Mouse (Mus musculus): ENCODE results near the gene Ergic2. TPM values are rescaled to one million over a fixed set of nuclear protein-coding genes. Genes with fewer than 3 reads are reported as not detected.

The Ergic2 gene
- polyA plus RNA-seq, 1 experiment: 40.3 TPM

DNA sequence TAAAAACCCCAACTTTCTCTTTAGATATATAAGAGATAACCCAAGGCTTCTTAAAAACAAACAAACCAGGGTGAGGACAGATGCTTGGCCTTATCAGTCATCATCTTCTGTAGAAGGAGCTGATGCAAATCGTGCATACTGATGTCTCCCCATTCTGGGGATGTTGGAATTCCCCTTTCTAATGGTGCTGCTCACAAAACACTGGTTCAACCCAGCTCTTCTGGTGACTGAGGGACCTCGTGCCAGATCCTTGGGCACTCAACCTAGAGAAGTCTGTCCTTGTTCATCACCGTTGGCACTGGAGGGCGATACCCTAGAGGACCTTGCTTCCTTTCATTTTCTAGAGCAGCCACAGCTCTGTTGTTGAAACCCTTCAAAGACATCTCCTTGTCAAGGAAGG, 4.6 kb upstream of the Ergic2 start:
- Histone ChIP-seq H3K4me3 (no peak overlapping the region), H3K4me2 (ENCODE audit: low read depth) (no peak overlapping the region), H3K79me2 (ENCODE audit: control insufficient read depth, insufficient read depth) (peaks cover 10% of the 10 kb centered on the region), H3K27me3 (ENCODE audit: control insufficient read depth, insufficient read depth, insufficient read length) (no peaks in the 10 kb centered on the region), H3K36me3 (ENCODE audit: control insufficient read depth, insufficient read depth) (no peaks in the 10 kb centered on the region), H3ac (ENCODE audit: control insufficient read depth, insufficient read length) (no peak overlapping the region)
- no peak for TF ChIP-seq MYOD1 (IDR thresholded peaks at IDR 0.05; ENCODE audit: control insufficient read depth in 1 of 3, insufficient read length in 2 of 3, low read depth in 2 of 3)
- TF ChIP-seq USF1 (IDR thresholded peaks at IDR 0.05; ENCODE audit: low read depth): no peak
- no peak for TF ChIP-seq POLR2AphosphoS2 (IDR thresholded peaks at IDR 0.05; ENCODE audit: insufficient read length, low read depth)
- TF ChIP-seq E2F4 (IDR thresholded peaks at IDR 0.05; ENCODE audit: insufficient read depth): no peak
- no peak for TF ChIP-seq POLR2A (IDR thresholded peaks at IDR 0.05; ENCODE audit: insufficient read length, low read depth)
- TF ChIP-seq CEBPB (IDR thresholded peaks at IDR 0.05; ENCODE audit: insufficient read depth, poor library complexity, severe bottlenecking): no peak
- no peak for TF ChIP-seq TCF12 (IDR thresholded peaks at IDR 0.05; ENCODE audit: insufficient read depth, poor library complexity, severe bottlenecking)
- TF ChIP-seq MYOG (IDR thresholded peaks at IDR 0.05; ENCODE audit: control insufficient read depth in 1 of 3, insufficient read depth in 1 of 3, insufficient read length in 2 of 3, low read depth in 2 of 3): no peak
- no peak for TF ChIP-seq SRF (IDR thresholded peaks at IDR 0.05; ENCODE audit: control insufficient read depth, insufficient read length, low read depth)
- no peak for TF ChIP-seq REST (IDR thresholded peaks at IDR 0.05; ENCODE audit: insufficient read depth, insufficient read length)
- TF ChIP-seq MAX (IDR thresholded peaks at IDR 0.05; ENCODE audit: low read depth): no peak
- no peak for TF ChIP-seq TCF3 (IDR thresholded peaks at IDR 0.05; ENCODE audit: insufficient read length, low read depth)

DNA sequence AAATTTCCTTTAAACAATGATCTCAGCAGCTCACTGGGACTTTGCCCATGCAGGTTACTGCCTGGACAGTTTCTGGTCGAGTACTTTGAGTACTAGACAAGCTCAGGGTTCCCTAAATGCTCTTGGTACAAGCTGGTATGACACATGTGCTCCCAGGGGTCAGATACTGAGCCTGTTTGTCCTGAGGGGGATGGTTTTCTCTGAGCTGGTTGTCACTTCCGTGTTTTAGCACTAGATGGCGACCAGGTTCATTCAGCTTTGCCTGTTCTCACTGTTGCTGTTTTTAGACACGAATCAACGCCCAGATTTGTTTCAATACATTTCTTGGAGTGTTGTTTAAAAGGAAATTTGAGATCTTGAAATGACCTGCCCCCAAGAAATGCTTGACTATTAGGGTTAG, 2.6 kb upstream of the Ergic2 start:
- no peak for TF ChIP-seq USF1 (IDR thresholded peaks at IDR 0.05; ENCODE audit: low read depth)
- TF ChIP-seq SRF (IDR thresholded peaks at IDR 0.05; ENCODE audit: control insufficient read depth, insufficient read length, low read depth): no peak
- TF ChIP-seq REST (IDR thresholded peaks at IDR 0.05; ENCODE audit: insufficient read depth, insufficient read length): no peak
- TF ChIP-seq E2F4 (IDR thresholded peaks at IDR 0.05; ENCODE audit: insufficient read depth): no peak
- TF ChIP-seq CEBPB (IDR thresholded peaks at IDR 0.05; ENCODE audit: insufficient read depth, poor library complexity, severe bottlenecking): no peak
- no peak for TF ChIP-seq POLR2A (IDR thresholded peaks at IDR 0.05; ENCODE audit: insufficient read length, low read depth)
- TF ChIP-seq MYOD1 (IDR thresholded peaks at IDR 0.05; ENCODE audit: control insufficient read depth in 1 of 3, insufficient read length in 2 of 3, low read depth in 2 of 3): no peak
- no peak for TF ChIP-seq TCF12 (IDR thresholded peaks at IDR 0.05; ENCODE audit: insufficient read depth, poor library complexity, severe bottlenecking)
- no peak for TF ChIP-seq MYOG (IDR thresholded peaks at IDR 0.05; ENCODE audit: control insufficient read depth in 1 of 3, insufficient read depth in 1 of 3, insufficient read length in 2 of 3, low read depth in 2 of 3)
- no peak for TF ChIP-seq TCF3 (IDR thresholded peaks at IDR 0.05; ENCODE audit: insufficient read length, low read depth)
- TF ChIP-seq POLR2AphosphoS2 (IDR thresholded peaks at IDR 0.05; ENCODE audit: insufficient read length, low read depth): no peak
- no peak for TF ChIP-seq MAX (IDR thresholded peaks at IDR 0.05; ENCODE audit: low read depth)
- H3K79me2 ChIP-seq (ENCODE audit: control insufficient read depth, insufficient read depth): peaks cover 28% of the 10 kb centered on the region
- no peak overlapping the region for H3K4me3 ChIP-seq
- H3K4me2 ChIP-seq (ENCODE audit: low read depth): peak overlapping the region; percentile 34
- no peak overlapping the region for H3ac ChIP-seq (ENCODE audit: control insufficient read depth, insufficient read length)
- H3K36me3 ChIP-seq (ENCODE audit: control insufficient read depth, insufficient read depth): no peaks in the 10 kb centered on the region
- H3K27me3 ChIP-seq (ENCODE audit: control insufficient read depth, insufficient read depth, insufficient read length): no peaks in the 10 kb centered on the region

DNA sequence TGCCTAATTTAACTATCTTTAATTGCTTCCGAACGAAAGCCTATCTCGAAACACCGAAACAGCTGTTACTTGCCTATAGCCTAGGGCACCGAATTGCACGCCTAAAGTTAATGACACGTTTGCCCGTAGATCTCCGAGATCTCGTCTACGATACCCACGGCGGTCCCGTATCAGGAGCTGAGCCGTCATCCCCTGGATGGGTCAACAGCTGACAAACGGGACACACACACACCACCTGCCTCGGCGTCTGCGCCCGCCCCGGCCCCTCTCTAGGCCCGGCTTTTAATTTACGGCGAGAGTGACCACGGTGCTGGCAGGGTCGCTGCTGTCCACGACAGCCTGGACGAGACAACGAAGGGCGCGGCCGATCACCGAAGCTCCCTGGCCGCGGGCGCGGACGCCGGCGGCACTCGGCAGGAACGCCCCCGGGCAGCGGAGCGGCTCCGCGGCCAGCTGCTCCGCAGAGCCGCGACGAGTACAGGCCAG, 740 bp downstream of the Ergic2 start:
- peaks cover 5% of the 10 kb centered on the region for H3K36me3 ChIP-seq (ENCODE audit: control insufficient read depth, insufficient read depth)

DNA sequence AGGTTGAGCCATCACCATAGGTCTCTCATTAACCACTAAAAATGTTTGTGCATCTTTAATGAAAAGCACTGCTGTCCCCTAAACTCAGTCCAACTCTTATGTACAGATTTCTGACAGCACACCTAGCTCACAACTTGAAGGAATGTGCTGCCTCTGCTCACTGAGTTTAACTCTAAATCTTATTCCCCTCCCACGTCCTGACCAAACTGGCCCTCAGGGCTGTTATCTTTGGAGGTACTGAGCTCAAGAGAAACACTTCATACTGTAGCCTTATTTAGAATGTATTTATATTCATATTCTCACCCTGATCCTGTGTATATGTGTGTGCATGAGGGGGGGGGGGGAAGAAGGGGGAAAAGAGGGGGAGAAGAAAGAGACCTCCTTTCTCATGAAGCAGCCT, 4.7 kb downstream of the Ergic2 start:
- Histone ChIP-seq H3K4me3 (no peak overlapping the region), H3K36me3 (ENCODE audit: control insufficient read depth, insufficient read depth) (peaks cover 25% of the 10 kb centered on the region), H3K4me2 (ENCODE audit: low read depth) (no peak overlapping the region), H3K79me2 (ENCODE audit: control insufficient read depth, insufficient read depth) (peaks cover 65% of the 10 kb centered on the region), H3K27me3 (ENCODE audit: control insufficient read depth, insufficient read depth, insufficient read length) (no peaks in the 10 kb centered on the region), H3ac (ENCODE audit: control insufficient read depth, insufficient read length) (no peak overlapping the region)
- no peak for TF ChIP-seq POLR2AphosphoS2 (IDR thresholded peaks at IDR 0.05; ENCODE audit: insufficient read length, low read depth)
- no peak for TF ChIP-seq MYOG (IDR thresholded peaks at IDR 0.05; ENCODE audit: control insufficient read depth in 1 of 3, insufficient read depth in 1 of 3, insufficient read length in 2 of 3, low read depth in 2 of 3)
- TF ChIP-seq REST (IDR thresholded peaks at IDR 0.05; ENCODE audit: insufficient read depth, insufficient read length): no peak
- no peak for TF ChIP-seq E2F4 (IDR thresholded peaks at IDR 0.05; ENCODE audit: insufficient read depth)
- TF ChIP-seq USF1 (IDR thresholded peaks at IDR 0.05; ENCODE audit: low read depth): no peak
- no peak for TF ChIP-seq MYOD1 (IDR thresholded peaks at IDR 0.05; ENCODE audit: control insufficient read depth in 1 of 3, insufficient read length in 2 of 3, low read depth in 2 of 3)
- no peak for TF ChIP-seq TCF3 (IDR thresholded peaks at IDR 0.05; ENCODE audit: insufficient read length, low read depth)
- TF ChIP-seq MAX (IDR thresholded peaks at IDR 0.05; ENCODE audit: low read depth): no peak
- TF ChIP-seq POLR2A (IDR thresholded peaks at IDR 0.05; ENCODE audit: insufficient read length, low read depth): no peak
- no peak for TF ChIP-seq TCF12 (IDR thresholded peaks at IDR 0.05; ENCODE audit: insufficient read depth, poor library complexity, severe bottlenecking)

More for the DNA sequence above, 740 bp downstream of the Ergic2 start:
- H3K4me3 ChIP-seq: peak overlapping the region; percentile 79
- H3K4me2 ChIP-seq (ENCODE audit: low read depth): peak overlapping the region; percentile 97
- H3K79me2 ChIP-seq (ENCODE audit: control insufficient read depth, insufficient read depth): peaks cover 61% of the 10 kb centered on the region
- H3K27me3 ChIP-seq (ENCODE audit: control insufficient read depth, insufficient read depth, insufficient read length): no peaks in the 10 kb centered on the region
- H3ac ChIP-seq (ENCODE audit: control insufficient read depth, insufficient read length): peak overlapping the region; percentile 77
- TF ChIP-seq MYOG (IDR thresholded peaks at IDR 0.05; ENCODE audit: control insufficient read depth in 1 of 3, insufficient read depth in 1 of 3, insufficient read length in 2 of 3, low read depth in 2 of 3) (peak in 1 of 3 experiments; percentile 22), POLR2A (IDR thresholded peaks at IDR 0.05; ENCODE audit: insufficient read length, low read depth) (no peak)

DNA sequence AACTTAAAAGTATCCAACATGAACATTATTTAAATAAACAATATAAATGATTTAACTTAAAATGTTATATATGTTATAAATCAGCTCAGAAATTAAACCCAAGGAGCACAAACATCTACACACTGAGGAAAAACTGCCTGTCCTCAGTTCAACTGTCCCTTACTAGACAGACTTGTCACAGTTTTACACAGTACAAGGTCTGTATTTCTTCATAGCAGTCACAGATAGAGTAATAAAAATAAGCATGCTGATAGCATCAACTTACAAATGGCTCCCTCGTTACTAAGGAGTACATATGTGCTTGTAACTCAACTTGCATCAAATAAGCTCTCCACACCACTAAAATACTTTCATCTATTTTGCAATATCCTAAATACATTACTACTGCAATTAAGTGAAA, 7.0 kb downstream of the Ergic2 start:
- TF ChIP-seq POLR2AphosphoS2 (IDR thresholded peaks at IDR 0.05; ENCODE audit: insufficient read length, low read depth) (no peak), TCF3 (IDR thresholded peaks at IDR 0.05; ENCODE audit: insufficient read length, low read depth) (no peak), POLR2A (IDR thresholded peaks at IDR 0.05; ENCODE audit: insufficient read length, low read depth) (no peak), MYOG (IDR thresholded peaks at IDR 0.05; ENCODE audit: control insufficient read depth in 1 of 3, insufficient read depth in 1 of 3, insufficient read length in 2 of 3, low read depth in 2 of 3) (no peak), USF1 (IDR thresholded peaks at IDR 0.05; ENCODE audit: low read depth) (no peak), MYOD1 (IDR thresholded peaks at IDR 0.05; ENCODE audit: control insufficient read depth in 1 of 3, insufficient read length in 2 of 3, low read depth in 2 of 3) (no peak), REST (IDR thresholded peaks at IDR 0.05; ENCODE audit: insufficient read depth, insufficient read length) (no peak), TCF12 (IDR thresholded peaks at IDR 0.05; ENCODE audit: insufficient read depth, poor library complexity, severe bottlenecking) (no peak), CEBPB (IDR thresholded peaks at IDR 0.05; ENCODE audit: insufficient read depth, poor library complexity, severe bottlenecking) (no peak), SRF (IDR thresholded peaks at IDR 0.05; ENCODE audit: control insufficient read depth, insufficient read length, low read depth) (no peak), MAX (IDR thresholded peaks at IDR 0.05; ENCODE audit: low read depth) (no peak), E2F4 (IDR thresholded peaks at IDR 0.05; ENCODE audit: insufficient read depth) (no peak)
- H3K4me3 ChIP-seq: no peak overlapping the region

More for the DNA sequence above, 7.0 kb downstream of the Ergic2 start:
- H3K27me3 ChIP-seq (ENCODE audit: control insufficient read depth, insufficient read depth, insufficient read length): no peaks in the 10 kb centered on the region
- H3K79me2 ChIP-seq (ENCODE audit: control insufficient read depth, insufficient read depth): peaks cover 46% of the 10 kb centered on the region
- H3K4me2 ChIP-seq (ENCODE audit: low read depth): no peak overlapping the region
- H3ac ChIP-seq (ENCODE audit: control insufficient read depth, insufficient read length): no peak overlapping the region
- H3K36me3 ChIP-seq (ENCODE audit: control insufficient read depth, insufficient read depth): peaks cover 47% of the 10 kb centered on the region

Measured in myocyte (in vitro differentiated cells).